Mouse (Mus musculus) naive thymus-derived CD4-positive, alpha-beta T cell, adult 2 months (primary cell): ENCODE results near the gene Daam1.

ENCODE experiments used
- DNase-seq: peaks from one replicate; pipeline ENCODE4 v3.0.0-alpha.2; 2011; ENCODE audit warnings: low read depth

The Daam1 gene

DNA sequence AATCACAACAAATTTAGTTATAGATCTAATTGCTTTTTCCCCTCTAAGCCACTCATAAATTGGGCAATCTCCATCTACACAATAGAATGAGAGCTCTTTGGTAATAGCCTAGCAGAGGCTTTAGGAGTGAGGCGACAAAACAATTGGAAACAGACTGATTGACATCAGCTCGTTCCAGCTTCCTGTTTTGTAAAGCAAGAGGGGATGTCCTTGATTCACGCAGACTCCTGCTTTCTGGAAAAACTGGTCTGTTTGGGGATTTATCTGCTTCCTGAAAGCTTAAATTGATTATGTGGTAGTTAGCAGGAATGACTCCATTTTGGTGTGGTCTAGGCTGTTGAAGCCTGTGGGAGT lies 33.6 kb downstream of the Daam1 start:
- DNase-seq = no peak

GRCm38 (mm10) chr12:71865937-71866336 lies 35.1 kb downstream of the Daam1 start:
- no peak for DNase-seq

DNA sequence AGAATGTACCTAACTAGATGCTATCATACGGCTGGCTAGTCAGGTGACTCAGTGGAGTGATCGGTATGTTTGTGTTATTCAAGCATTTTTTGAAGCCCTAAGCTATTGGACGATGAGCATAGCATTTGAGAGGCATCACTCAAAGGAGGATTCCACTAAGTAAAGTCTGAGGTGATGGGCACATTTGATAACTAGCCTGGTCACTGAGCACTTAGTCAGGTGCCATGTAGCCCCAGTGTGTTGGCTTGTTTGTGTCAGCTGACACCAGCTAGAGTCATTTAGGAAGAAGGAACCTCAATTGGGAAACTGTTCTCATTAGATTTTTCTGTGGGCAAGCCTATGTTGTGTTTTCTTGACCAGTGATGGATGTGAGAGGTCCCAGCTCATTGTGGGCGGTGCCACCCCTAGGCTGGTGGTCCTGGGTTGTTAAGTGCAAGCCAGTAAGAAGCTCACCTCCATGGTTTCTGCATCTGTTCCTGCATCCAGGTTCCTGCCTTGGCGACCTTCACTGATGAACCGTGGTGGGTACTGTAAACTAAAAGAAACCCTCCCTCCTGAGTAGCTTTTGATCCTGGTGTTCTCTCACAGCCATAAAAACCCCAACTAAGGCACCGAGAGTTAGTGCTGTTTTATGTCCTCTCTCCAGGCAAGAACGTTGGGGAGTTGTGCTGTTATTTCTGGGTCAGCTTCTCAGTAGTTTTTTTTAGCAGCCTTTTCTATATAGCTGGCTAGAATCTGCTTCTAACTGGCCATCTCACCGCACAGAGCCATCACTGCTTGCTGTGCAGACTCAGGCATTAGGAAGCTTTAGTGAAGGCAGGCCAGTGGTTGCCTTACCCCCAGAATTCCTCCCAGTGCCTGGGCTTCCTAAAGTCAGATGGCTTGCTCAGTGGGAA lies 36.7 kb downstream of the Daam1 start:
- DNase-seq = no peak

DNA sequence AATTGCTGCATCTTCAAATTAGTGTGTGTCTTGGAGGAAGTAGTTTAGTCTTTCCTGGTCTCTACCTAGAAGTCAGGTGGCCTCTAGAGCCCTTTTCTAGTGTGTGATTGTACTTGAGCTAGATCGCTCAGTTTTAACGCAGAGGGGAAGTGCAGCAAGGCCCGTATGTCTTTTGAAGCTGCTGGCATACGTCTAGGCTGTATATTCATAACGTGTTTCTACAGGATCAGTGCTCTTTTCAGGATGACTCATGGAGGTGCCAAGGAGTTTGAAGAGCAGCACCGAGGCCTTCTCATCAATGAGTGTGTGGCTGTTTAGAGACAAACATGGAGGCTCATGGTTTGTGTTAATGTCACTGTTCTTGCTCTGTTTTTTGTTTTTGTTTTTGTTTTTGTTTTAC lies 39.8 kb downstream of the Daam1 start:
- peak; percentile 39 for DNase-seq

- DNase-seq = no peak
These were observed 41.5 kb downstream of the Daam1 start for GRCm38 (mm10) chr12:71872330-71872729.

- DNase-seq = no peak
These were observed 43.7 kb downstream of the Daam1 start for GRCm38 (mm10) chr12:71874561-71874960.

DNA sequence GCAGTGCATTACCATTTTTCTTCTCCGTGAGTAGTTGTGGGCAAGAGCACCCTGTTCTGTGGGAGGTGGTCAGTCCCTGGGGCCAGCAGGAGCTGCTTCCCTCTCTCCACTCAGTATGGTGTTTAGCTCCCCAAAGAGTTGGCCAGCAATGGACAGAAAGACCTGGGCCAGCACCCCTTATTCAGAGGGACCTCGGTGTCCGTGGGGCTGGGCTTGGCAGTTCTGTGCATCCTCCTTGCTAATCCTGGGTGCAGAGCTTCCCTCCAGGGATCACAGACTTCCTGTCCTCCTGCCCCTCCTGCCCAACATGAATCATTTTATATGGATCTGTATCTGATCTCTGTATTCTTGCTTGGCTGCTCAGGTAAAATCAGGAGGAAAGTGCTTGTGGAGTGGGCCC lies 44.1 kb downstream of the Daam1 start:
- DNase-seq = no peak

- no peak for DNase-seq
These were observed 45.0 kb downstream of the Daam1 start for GRCm38 (mm10) chr12:71875761-71876489.

DNA sequence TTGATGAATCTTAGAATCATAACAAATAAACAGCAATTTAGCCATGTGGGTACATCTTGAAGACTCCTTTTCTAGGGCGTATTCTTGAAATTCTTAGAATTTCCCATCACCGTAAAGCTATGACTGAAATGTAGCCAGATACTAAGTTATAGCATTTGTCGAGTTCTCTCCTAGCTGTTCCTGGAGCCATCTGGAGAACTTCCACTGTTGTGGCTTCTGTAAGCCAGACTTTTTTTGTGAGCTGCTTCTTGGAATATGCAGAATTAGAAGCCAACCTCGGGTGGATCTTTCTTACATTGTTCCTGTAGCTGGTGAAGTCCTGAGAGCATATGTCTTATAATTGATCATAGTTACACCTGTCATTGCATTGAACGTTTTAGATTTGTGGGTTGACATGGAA lies 50.1 kb downstream of the Daam1 start:
- no peak for DNase-seq

DNA sequence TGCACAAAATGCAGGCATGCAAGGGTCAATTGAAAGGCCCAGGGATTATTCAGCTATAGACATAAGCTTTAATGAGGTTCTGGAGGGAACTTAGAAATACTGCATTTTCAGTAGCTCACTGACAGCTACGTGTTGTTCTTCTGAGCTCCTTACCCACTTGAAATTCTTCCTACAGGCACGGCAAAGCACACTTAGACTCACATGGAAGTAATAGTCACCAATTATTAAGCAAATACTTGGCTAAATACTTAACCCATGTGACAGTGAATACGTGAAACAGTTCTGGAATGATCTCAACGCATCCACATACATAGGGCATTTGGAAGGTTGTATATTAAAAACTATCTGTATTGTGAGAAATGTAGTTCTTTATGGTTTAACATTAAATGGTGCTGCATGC lies 50.6 kb downstream of the Daam1 start:
- DNase-seq = no peak

DNA sequence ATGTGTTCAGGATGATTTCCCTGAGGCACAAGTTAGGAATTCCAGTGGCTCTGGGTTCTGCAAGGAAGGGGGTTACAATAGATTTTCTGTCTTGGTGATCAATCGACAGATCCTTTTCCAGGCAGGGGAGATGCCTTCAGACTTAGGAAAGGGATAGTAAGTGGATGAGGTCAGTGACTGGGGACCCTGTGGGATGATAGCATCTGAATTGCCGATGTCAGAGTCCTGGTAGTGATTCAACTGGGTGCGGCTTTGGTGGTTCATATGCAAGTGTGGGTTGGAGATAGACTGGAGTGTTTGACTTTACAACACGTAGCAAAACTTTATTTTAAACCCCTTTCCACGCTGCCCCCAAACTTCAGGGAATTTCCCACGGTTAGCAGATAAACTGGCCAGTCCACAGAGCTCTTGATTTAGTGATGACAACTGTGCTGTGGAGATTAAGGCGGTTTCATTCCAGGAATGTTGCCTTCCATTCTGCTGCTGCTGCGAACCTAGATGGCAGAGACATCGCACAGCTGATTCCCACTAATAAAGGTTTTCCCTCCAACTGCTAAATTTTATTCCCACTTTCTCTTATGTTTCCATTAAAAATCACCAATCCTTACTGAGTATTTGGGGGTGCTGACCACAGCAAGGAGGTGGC lies 52.3 kb downstream of the Daam1 start:
- no peak for DNase-seq

DNA sequence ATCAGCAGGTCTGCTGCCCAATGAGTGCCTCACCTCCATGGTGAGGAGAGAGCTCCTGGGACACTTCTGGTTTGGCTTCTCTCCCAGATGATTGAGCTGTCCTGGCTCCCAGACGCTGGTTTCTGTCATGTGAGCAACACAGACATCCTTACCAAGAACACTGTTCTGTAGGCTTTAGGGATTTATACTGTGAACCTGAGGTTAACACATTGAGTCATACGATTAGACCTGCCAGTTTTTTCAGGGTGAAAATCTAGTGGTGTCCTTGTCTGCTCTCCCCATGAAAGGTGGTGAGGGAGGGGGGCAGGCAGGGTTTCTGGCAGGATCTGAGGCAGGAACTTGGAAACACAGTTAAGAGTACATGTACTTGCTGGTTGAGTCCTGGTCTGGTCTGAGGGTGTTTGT lies 54.3 kb downstream of the Daam1 start:
- no peak for DNase-seq

- no peak for DNase-seq
These were observed 54.8 kb downstream of the Daam1 start for GRCm38 (mm10) chr12:71885717-71886116.

GRCm38 (mm10) chr12:71886406-71886805 lies 55.5 kb downstream of the Daam1 start:
- no peak for DNase-seq

- no peak for DNase-seq
These were observed 56.1 kb downstream of the Daam1 start for GRCm38 (mm10) chr12:71886941-71887340.

GRCm38 (mm10) chr12:71888370-71888769 lies 57.5 kb downstream of the Daam1 start:
- no peak for DNase-seq

DNA sequence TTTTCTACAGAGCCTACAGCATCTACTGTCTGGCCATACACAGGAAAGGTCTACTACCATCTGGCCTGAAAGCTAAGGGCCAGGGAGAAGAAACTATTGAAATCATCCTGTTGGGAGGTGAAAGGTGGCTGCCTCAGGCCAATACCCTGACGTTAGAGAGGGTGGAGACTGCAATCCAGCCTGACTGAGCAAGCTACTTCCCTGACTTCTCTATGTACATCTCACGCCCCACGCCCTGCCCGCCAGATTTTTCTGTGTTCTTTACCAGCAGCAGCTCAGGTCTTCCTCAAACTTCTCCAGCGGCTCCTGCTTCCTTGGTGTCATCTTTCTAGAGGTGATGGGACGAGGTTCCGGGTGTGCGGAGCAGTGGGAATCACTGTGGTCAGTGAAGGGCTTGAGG lies 58.4 kb downstream of the Daam1 start:
- DNase-seq = no peak

DNA sequence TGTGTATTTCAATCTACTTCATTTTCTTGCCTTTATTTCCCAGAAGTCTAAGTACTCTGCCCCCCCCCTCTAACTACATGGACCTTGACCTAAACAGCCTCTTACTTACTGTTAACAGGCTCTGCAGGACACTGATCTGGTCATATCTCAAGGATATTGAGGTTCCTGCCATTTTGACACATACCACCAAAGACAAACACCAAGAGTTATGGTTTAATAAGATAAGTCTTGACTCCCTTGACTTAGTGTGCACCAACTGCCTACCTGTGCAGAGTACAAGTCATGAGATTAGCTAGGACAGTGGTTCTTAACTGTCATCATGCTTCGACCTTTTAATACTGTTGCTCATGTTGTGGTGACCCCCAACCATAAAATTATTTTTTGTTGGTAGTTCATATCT lies 59.4 kb downstream of the Daam1 start:
- DNase-seq = no peak

DNA sequence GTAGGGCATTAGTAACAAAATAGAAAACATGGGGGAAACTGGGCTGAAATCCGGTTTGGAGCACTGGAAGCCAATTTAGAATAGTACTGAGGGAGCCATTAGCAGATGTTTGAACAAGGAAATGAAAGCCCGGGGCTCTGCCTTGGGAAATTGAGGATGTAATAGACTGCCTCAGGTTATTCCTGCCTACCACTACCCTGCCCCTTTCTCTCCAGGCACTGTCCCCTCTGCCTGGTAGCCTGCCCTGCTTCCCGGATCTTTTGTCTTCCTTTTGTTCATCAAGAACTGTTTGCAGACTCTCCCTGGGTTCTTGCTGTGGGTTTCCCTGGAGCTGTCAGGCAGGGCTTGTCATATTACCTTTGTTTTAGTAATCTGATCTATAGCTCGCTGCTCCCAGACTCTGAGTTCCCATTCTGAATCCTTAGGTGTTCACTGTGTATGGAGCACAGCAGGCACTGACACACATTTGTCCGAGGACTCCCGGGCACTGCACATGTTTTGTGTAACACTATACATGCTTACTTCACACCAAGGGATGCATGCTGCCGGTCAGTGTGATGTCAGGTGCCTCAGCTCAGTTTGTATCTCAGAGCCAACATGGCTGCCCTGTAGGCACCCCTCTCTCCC lies 61.0 kb downstream of the Daam1 start:
- DNase-seq = no peak

DNA sequence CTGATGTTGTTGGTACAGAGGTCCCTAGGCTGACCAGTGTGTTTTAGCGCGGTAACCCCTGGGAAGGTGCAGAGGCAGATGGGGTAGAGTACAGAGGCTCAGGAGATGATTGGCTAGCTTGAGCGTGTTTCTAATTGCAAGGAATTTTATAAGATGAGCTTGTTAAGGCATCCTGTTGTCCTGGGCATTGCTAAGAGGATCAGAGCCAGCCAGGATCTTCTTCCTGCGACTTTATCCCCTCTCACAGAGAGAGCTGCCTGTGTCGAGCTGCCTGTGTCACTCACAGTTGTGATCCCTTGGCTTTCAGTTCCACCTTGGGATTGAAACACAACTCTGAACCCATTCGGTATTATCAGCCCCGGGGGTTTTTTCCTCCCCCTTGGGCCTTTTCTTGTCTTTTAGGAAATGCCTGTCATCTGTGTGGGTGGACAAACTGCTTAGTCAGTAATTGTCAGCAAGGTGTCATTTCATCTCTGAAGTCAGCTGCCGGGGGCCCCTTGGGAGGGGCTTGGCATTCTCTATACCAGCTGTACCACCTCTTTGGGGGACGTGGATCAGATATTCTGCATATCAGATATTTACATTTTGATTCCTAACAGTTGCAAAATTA lies 62.2 kb downstream of the Daam1 start:
- no peak for DNase-seq

DNA sequence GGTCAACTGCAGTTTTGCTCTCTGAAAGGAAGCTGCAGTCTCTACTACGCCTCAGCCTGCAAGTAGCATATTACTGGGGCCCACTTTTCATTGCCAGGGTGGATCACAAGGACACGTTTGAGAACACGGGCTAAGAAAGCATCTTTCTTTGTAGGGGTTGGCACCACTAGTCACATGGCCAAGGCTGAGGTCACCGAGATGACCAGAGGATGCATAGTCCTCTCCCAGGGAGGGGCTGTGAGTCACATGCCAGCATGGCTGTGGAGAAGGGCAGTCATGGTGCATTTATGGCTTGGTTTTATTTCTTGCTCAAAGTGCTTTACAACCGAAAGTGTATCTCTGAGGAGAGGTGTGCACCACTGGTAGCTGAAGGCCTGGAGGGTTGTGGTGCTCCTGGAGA lies 67.4 kb downstream of the Daam1 start:
- DNase-seq = no peak
